Mouse (Mus musculus): Measurements from ENCODE around the gene Hoxb8. TPM values are rescaled to one million over a fixed set of nuclear protein-coding genes. Genes with fewer than 3 reads are reported as not detected.

The Hoxb8 gene
- polyA plus RNA-seq, 1 experiment from 2014 or later, result 0.06 TPM

- ATAC-seq (replicated peaks; ENCODE audit: insufficient number of reproducible peaks, low FRiP score, low TSS enrichment), result peak; percentile 71; the same call in 1 of the 2 replicates
- peak overlapping the region; percentile 74 for H3K4me2 ChIP-seq
- H3K27ac ChIP-seq (ENCODE audit: low read depth, low read length), result peak overlapping the region; percentile 80
- peaks cover 4% of the 10 kb centered on the region; the same call in 1 of the 2 replicates for H3K4me1 ChIP-seq (ENCODE audit: control insufficient read depth, insufficient read depth, low read length)
- no peaks in the 10 kb centered on the region for H3K36me3 ChIP-seq (ENCODE audit: control insufficient read depth, insufficient read depth, low read length)
- peak overlapping the region; percentile 55 for H3K4me3 ChIP-seq (ENCODE audit: low read depth, low read length)
- peaks cover 91% of the 10 kb centered on the region for H3K27me3 ChIP-seq (ENCODE audit: control insufficient read depth, insufficient read depth, low read length)
- under 1% methylated on average over 42 of the region's 45 CpGs for WGBS (ENCODE audit: insufficient replicate concordance)
- H3K9ac ChIP-seq (ENCODE audit: low read depth, low read length), result peak overlapping the region; percentile 69
- no peaks in the 10 kb centered on the region for H3K9me3 ChIP-seq (replicated peaks; ENCODE audit: control insufficient read depth, low read length)
Measured at GRCm38 (mm10) chr11:96318368-96319070, 36.8 kb downstream of the Hoxb8 start.

- Histone ChIP-seq H3K4me3 (ENCODE audit: low read depth, low read length) (peak overlapping the region; percentile 55), H3K27me3 (ENCODE audit: control insufficient read depth, insufficient read depth, low read length) (peaks cover 91% of the 10 kb centered on the region), H3K9ac (ENCODE audit: low read depth, low read length) (peak overlapping the region; percentile 69), H3K9me3 (replicated peaks; ENCODE audit: control insufficient read depth, low read length) (no peaks in the 10 kb centered on the region), H3K4me1 (ENCODE audit: control insufficient read depth, insufficient read depth, low read length) (peaks cover 4% of the 10 kb centered on the region; the same call in 1 of the 2 replicates), H3K36me3 (ENCODE audit: control insufficient read depth, insufficient read depth, low read length) (no peaks in the 10 kb centered on the region), H3K27ac (ENCODE audit: low read depth, low read length) (peak overlapping the region; percentile 80), H3K4me2 (peak overlapping the region; percentile 74)
- ATAC-seq (replicated peaks; ENCODE audit: insufficient number of reproducible peaks, low FRiP score, low TSS enrichment), result no peak
- WGBS (ENCODE audit: insufficient replicate concordance), result 0% methylated on average over 28 of the region's 34 CpGs
Measured at GRCm38 (mm10) chr11:96319071-96319902, 37.6 kb downstream of the Hoxb8 start.

GRCm38 (mm10) chr11:96319910-96320309 is 38.2 kb downstream of the Hoxb8 start:
- H3K27ac ChIP-seq (ENCODE audit: low read depth, low read length), result peak overlapping the region; percentile 80; the same call in 1 of the 2 replicates
- peaks cover 4% of the 10 kb centered on the region; the same call in 1 of the 2 replicates for H3K4me1 ChIP-seq (ENCODE audit: control insufficient read depth, insufficient read depth, low read length)
- no peaks in the 10 kb centered on the region for H3K9me3 ChIP-seq (replicated peaks; ENCODE audit: control insufficient read depth, low read length)
- H3K9ac ChIP-seq (ENCODE audit: low read depth, low read length), result peak overlapping the region; percentile 61; the same call in 1 of the 2 replicates
- peak overlapping the region; percentile 55 for H3K4me3 ChIP-seq (ENCODE audit: low read depth, low read length)
- peaks cover 90% of the 10 kb centered on the region for H3K27me3 ChIP-seq (ENCODE audit: control insufficient read depth, insufficient read depth, low read length)
- H3K4me2 ChIP-seq, result peak overlapping the region; percentile 74
- ATAC-seq (replicated peaks; ENCODE audit: insufficient number of reproducible peaks, low FRiP score, low TSS enrichment), result no peak
- under 1% methylated on average over 29 of the region's 29 CpGs for WGBS (ENCODE audit: insufficient replicate concordance)
- H3K36me3 ChIP-seq (ENCODE audit: control insufficient read depth, insufficient read depth, low read length), result no peaks in the 10 kb centered on the region

GRCm38 (mm10) chr11:96320688-96321087 is 39.0 kb downstream of the Hoxb8 start:
- Histone ChIP-seq H3K27me3 (ENCODE audit: control insufficient read depth, insufficient read depth, low read length) (peaks cover 89% of the 10 kb centered on the region), H3K9me3 (replicated peaks; ENCODE audit: control insufficient read depth, low read length) (no peaks in the 10 kb centered on the region), H3K9ac (ENCODE audit: low read depth, low read length) (no peak overlapping the region), H3K4me3 (ENCODE audit: low read depth, low read length) (peak overlapping the region; percentile 16), H3K4me2 (peak overlapping the region; percentile 74; the same call in 1 of the 2 replicates), H3K36me3 (ENCODE audit: control insufficient read depth, insufficient read depth, low read length) (no peaks in the 10 kb centered on the region), H3K27ac (ENCODE audit: low read depth, low read length) (no peak overlapping the region), H3K4me1 (ENCODE audit: control insufficient read depth, insufficient read depth, low read length) (peaks cover 4% of the 10 kb centered on the region; the same call in 1 of the 2 replicates)
- 3% methylated on average over 17 of the region's 17 CpGs for WGBS (ENCODE audit: insufficient replicate concordance)
- no peak for ATAC-seq (replicated peaks; ENCODE audit: insufficient number of reproducible peaks, low FRiP score, low TSS enrichment)

GRCm38 (mm10) chr11:96321846-96322245 is 40.1 kb downstream of the Hoxb8 start:
- Histone ChIP-seq H3K4me1 (ENCODE audit: control insufficient read depth, insufficient read depth, low read length) (peaks cover 7% of the 10 kb centered on the region), H3K9ac (ENCODE audit: low read depth, low read length) (no peak overlapping the region), H3K27ac (ENCODE audit: low read depth, low read length) (no peak overlapping the region), H3K27me3 (ENCODE audit: control insufficient read depth, insufficient read depth, low read length) (peaks cover 89% of the 10 kb centered on the region), H3K36me3 (ENCODE audit: control insufficient read depth, insufficient read depth, low read length) (no peaks in the 10 kb centered on the region), H3K4me2 (0 out of 2 replicates have a peak overlapping the region, but pooled peaks have one; percentile 7), H3K9me3 (replicated peaks; ENCODE audit: control insufficient read depth, low read length) (no peaks in the 10 kb centered on the region), H3K4me3 (ENCODE audit: low read depth, low read length) (no peak overlapping the region)
- WGBS (ENCODE audit: insufficient replicate concordance), result 25% methylated on average over 5 of the region's 5 CpGs
- ATAC-seq (replicated peaks; ENCODE audit: insufficient number of reproducible peaks, low FRiP score, low TSS enrichment), result no peak

- ATAC-seq (replicated peaks; ENCODE audit: insufficient number of reproducible peaks, low FRiP score, low TSS enrichment), result no peak
- Histone ChIP-seq H3K4me3 (ENCODE audit: low read depth, low read length) (no peak overlapping the region), H3K4me1 (ENCODE audit: control insufficient read depth, insufficient read depth, low read length) (peaks cover 7% of the 10 kb centered on the region), H3K4me2 (no peak overlapping the region), H3K36me3 (ENCODE audit: control insufficient read depth, insufficient read depth, low read length) (no peaks in the 10 kb centered on the region), H3K9me3 (replicated peaks; ENCODE audit: control insufficient read depth, low read length) (no peaks in the 10 kb centered on the region), H3K27me3 (ENCODE audit: control insufficient read depth, insufficient read depth, low read length) (peaks cover 91% of the 10 kb centered on the region), H3K27ac (ENCODE audit: low read depth, low read length) (no peak overlapping the region), H3K9ac (ENCODE audit: low read depth, low read length) (no peak overlapping the region)
- 16% methylated on average over 6 of the region's 6 CpGs for WGBS (ENCODE audit: insufficient replicate concordance)
Measured at GRCm38 (mm10) chr11:96322738-96323137, 41.0 kb downstream of the Hoxb8 start.

GRCm38 (mm10) chr11:96323154-96323553 is 41.4 kb downstream of the Hoxb8 start, which contains the start of gene Hoxb3:
Hoxb3 (plus strand) TSS chr11:96323326.
- Histone ChIP-seq H3K4me3 (ENCODE audit: low read depth, low read length) (no peak within 1 kb of the TSS), H3K36me3 (ENCODE audit: control insufficient read depth, insufficient read depth, low read length) (no peaks in the 10 kb centered on the region), H3K27ac (ENCODE audit: low read depth, low read length) (no peak within 1 kb of the TSS; the same call in 1 of the 2 replicates), H3K9ac (ENCODE audit: low read depth, low read length) (peak within 1 kb of the TSS; percentile 34; the same call in 1 of the 2 replicates), H3K4me2 (0 out of 2 replicates have a peak within 1 kb of the TSS, but pooled peaks have one; percentile 7), H3K9me3 (replicated peaks; ENCODE audit: control insufficient read depth, low read length) (no peaks in the 10 kb centered on the region), H3K27me3 (ENCODE audit: control insufficient read depth, insufficient read depth, low read length) (peaks cover 91% of the 10 kb centered on the region), H3K4me1 (ENCODE audit: control insufficient read depth, insufficient read depth, low read length) (peaks cover 7% of the 10 kb centered on the region)
- ATAC-seq (replicated peaks; ENCODE audit: insufficient number of reproducible peaks, low FRiP score, low TSS enrichment), result no peak
- 21% methylated on average over 10 of the region's 10 CpGs for WGBS (ENCODE audit: insufficient replicate concordance)

GRCm38 (mm10) chr11:96324125-96324524 is 42.4 kb downstream of the Hoxb8 start:
- Histone ChIP-seq H3K9ac (ENCODE audit: low read depth, low read length) (no peak overlapping the region), H3K27me3 (ENCODE audit: control insufficient read depth, insufficient read depth, low read length) (peaks cover 91% of the 10 kb centered on the region), H3K36me3 (ENCODE audit: control insufficient read depth, insufficient read depth, low read length) (no peaks in the 10 kb centered on the region), H3K4me2 (no peak overlapping the region; the same call in 1 of the 2 replicates), H3K9me3 (replicated peaks; ENCODE audit: control insufficient read depth, low read length) (no peaks in the 10 kb centered on the region), H3K4me3 (ENCODE audit: low read depth, low read length) (no peak overlapping the region), H3K4me1 (ENCODE audit: control insufficient read depth, insufficient read depth, low read length) (peaks cover 3% of the 10 kb centered on the region; the same call in 1 of the 2 replicates), H3K27ac (ENCODE audit: low read depth, low read length) (no peak overlapping the region)
- 6% methylated on average over 5 of the region's 5 CpGs for WGBS (ENCODE audit: insufficient replicate concordance)
- no peak for ATAC-seq (replicated peaks; ENCODE audit: insufficient number of reproducible peaks, low FRiP score, low TSS enrichment)
